Mouse (Mus musculus): ENCODE data around the gene Fbxo9. TPM values are rescaled to one million over a fixed set of nuclear protein-coding genes. Genes with fewer than 3 reads are reported as not detected.

The Fbxo9 gene
- total and polyA plus RNA-seq, 2 experiments from 2014 or later = 60.4 to 67.5 TPM

- TF ChIP-seq EP300 (IDR thresholded peaks at IDR 0.05; ENCODE audit: low read depth) = no peak
- TF ChIP-seq CTCF (IDR thresholded peaks at IDR 0.05; ENCODE audit: low read depth) = no peak
- no peak for ATAC-seq (ENCODE audit: insufficient read depth, low read depth)
- H3K27me3 ChIP-seq (ENCODE audit: control insufficient read depth, insufficient read depth, low read length) = no peaks in the 10 kb centered on the region
- no peaks in the 10 kb centered on the region for H3K36me3 ChIP-seq (replicated peaks; ENCODE audit: control insufficient read depth, insufficient read depth, low read length)
- H3K9me3 ChIP-seq (replicated peaks; ENCODE audit: control insufficient read depth, low read length) = no peaks in the 10 kb centered on the region
- H3K4me1 ChIP-seq (ENCODE audit: control insufficient read depth, insufficient read depth) = no peaks in the 10 kb centered on the region
- no peak for DNase-seq (ENCODE audit: low spot score)
- 90% methylated on average over 4 of the region's 4 CpGs for WGBS
- no peak overlapping the region for H3K9ac ChIP-seq (replicated peaks; ENCODE audit: low read depth, low read length)
- no peak overlapping the region for H3K27ac ChIP-seq (ENCODE audit: low read depth)
- H3K4me2 ChIP-seq (ENCODE audit: low read depth, low read length) = no peak overlapping the region
- no peak overlapping the region for H3K4me3 ChIP-seq (ENCODE audit: low read depth, low read length)
These were observed 75.9 kb downstream of the Fbxo9 start for GRCm38 (mm10) chr9:78032930-78033329.

Other genes with a start within 250 kb of the Fbxo9 start
- gene Elovl5, start 191.7 kb downstream of the Fbxo9 start, total RNA-seq (2014; rRNA removed; ENCODE audit: low replicate concordance) = 53.3 and 80.1 TPM in 2 replicates
- 47.1 and 48.4 TPM in 2 replicates for gene Elovl5, start 191.7 kb downstream of the Fbxo9 start, polyA plus RNA-seq (2015; fragmentation: Nextera tagmentation; extraction: Ambion mirVana)
- gene Gcm1, start 57.1 kb downstream of the Fbxo9 start, total RNA-seq (2014; rRNA removed; ENCODE audit: low replicate concordance) = not detected in 2 replicates
- gene Gcm1, start 57.1 kb downstream of the Fbxo9 start, polyA plus RNA-seq (2015; fragmentation: Nextera tagmentation; extraction: Ambion mirVana) = not detected in 2 replicates
- gene Ick, start 127 bp upstream of the Fbxo9 start, total RNA-seq (2014; rRNA removed; ENCODE audit: low replicate concordance) = 10.4 and 11.4 TPM in 2 replicates
- 13.5 and 13.8 TPM in 2 replicates for gene Ick, start 127 bp upstream of the Fbxo9 start, polyA plus RNA-seq (2015; fragmentation: Nextera tagmentation; extraction: Ambion mirVana)
- 59.8 and 81.1 TPM in 2 replicates for gene Gsta4, start 73.7 kb upstream of the Fbxo9 start, total RNA-seq (2014; rRNA removed; ENCODE audit: low replicate concordance)
- 124 and 134 TPM in 2 replicates for gene Gsta4, start 73.7 kb upstream of the Fbxo9 start, polyA plus RNA-seq (2015; fragmentation: Nextera tagmentation; extraction: Ambion mirVana)
- not detected in 2 replicates for gene Gsta1, start 121.6 kb upstream of the Fbxo9 start, total RNA-seq (2014; rRNA removed; ENCODE audit: low replicate concordance)
- gene Gsta1, start 121.6 kb upstream of the Fbxo9 start, polyA plus RNA-seq (2015; fragmentation: Nextera tagmentation; extraction: Ambion mirVana) = 0.45 TPM in 1 of 2 replicates, not detected in the other
- 0.42 TPM in 1 of 2 replicates, not detected in the other for gene Gm3776, start 148.1 kb upstream of the Fbxo9 start, total RNA-seq (2014; rRNA removed; ENCODE audit: low replicate concordance)
- 0.40 TPM in 1 of 2 replicates, not detected in the other for gene Gm3776, start 148.1 kb upstream of the Fbxo9 start, polyA plus RNA-seq (2015; fragmentation: Nextera tagmentation; extraction: Ambion mirVana)
- gene Gm10639, start 180.9 kb upstream of the Fbxo9 start, total RNA-seq (2014; rRNA removed; ENCODE audit: low replicate concordance) = not detected in 2 replicates
- not detected in 2 replicates for gene Gm10639, start 180.9 kb upstream of the Fbxo9 start, polyA plus RNA-seq (2015; fragmentation: Nextera tagmentation; extraction: Ambion mirVana)
- gene Omt2a, start 205.7 kb upstream of the Fbxo9 start, total RNA-seq (2014; rRNA removed; ENCODE audit: low replicate concordance) = not detected in 2 replicates
- not detected in 2 replicates for gene Omt2a, start 205.7 kb upstream of the Fbxo9 start, polyA plus RNA-seq (2015; fragmentation: Nextera tagmentation; extraction: Ambion mirVana)
- not detected in 2 replicates for gene Omt2b, start 218.5 kb upstream of the Fbxo9 start, total RNA-seq (2014; rRNA removed; ENCODE audit: low replicate concordance)
- not detected in 2 replicates for gene Omt2b, start 218.5 kb upstream of the Fbxo9 start, polyA plus RNA-seq (2015; fragmentation: Nextera tagmentation; extraction: Ambion mirVana)
- not detected in 2 replicates for gene Gsta2, start 246.7 kb upstream of the Fbxo9 start, total RNA-seq (2014; rRNA removed; ENCODE audit: low replicate concordance)
- gene Gsta2, start 246.7 kb upstream of the Fbxo9 start, polyA plus RNA-seq (2015; fragmentation: Nextera tagmentation; extraction: Ambion mirVana) = not detected in 2 replicates

Measured in heart, postnatal 0 days (tissue).